11 mouse cellular contexts compared by ENCODE assay signal in the genomic region with DNA sequence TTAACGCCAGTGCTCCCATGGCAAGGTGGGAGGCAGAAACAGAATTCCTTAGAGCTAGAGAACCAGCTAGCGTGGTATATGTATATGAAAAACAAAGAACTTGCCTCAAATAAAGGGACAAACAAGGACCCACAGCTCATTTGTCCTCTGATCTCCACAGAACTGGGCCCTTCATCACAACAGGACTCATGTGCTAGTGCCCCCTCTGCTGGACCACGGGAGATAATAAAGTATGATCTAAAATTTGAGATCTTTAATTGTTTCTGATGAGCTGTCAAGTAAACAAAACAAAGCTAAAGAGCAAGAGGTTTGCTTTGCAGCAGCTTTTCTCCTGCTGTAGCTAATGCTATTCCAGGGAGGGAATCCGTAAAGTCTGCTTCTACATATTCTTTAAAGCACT. TPM values are rescaled to one million over a fixed set of nuclear protein-coding genes. Genes with fewer than 3 reads are reported as not detected.
A peak's percentile ranks its signal among the peaks of the same experiment; 100 is the strongest.
DNase-seq lines count a peak whose midpoint lies in the region; ATAC-seq and TF ChIP-seq lines count a peak whose summit lies in the region.
"Had no signal": no experiment of that assay in that cellular context is flagged by ENCODE, and none has a peak within 500 bp of the region (broad histone marks: within the 10 kb centered on the region; RNA-seq: fewer than 3 reads in every experiment).

No protein-coding gene starts in this region.

- DNase-seq in cerebellum, postnatal 14 days = peak; percentile 45 to 59
- no peak for DNase-seq in cerebellum, postnatal 4 days (ENCODE audit: low spot score in 2 of 2)
- DNase-seq in left cerebral cortex, adult 2 months (ENCODE audit: extremely low spot score in 1 of 2, low spot score in 2 of 2) = peak in 1 of 2 experiments; percentile 13
- no peak for DNase-seq in left cerebral cortex, adult 11 months (ENCODE audit: low spot score)
- peak; percentile 28 for DNase-seq in MN1 (ENCODE audit: low spot score)
- DNase-seq in lung, postnatal 10 days = peak; percentile 63
- no peak for DNase-seq in gastrocnemius, postnatal 10 days
- DNase-seq: right cerebral cortex, adult 18-20 months had no signal

- no peak for ATAC-seq in erythroid progenitor cell, adult 5-6 weeks (replicated peaks; ENCODE audit: low FRiP score, poor library complexity, severe bottlenecking)

- intact Hi-C loops in left cerebral cortex, adult 2 months (cut with DNase I) = loop anchor here (5.0 kb wide), 1 partner anchor 73 kb away; the partner anchor contains the start of gene Slc6a4

- TF ChIP-seq CTCF in left cerebral cortex, adult 2 months (IDR thresholded peaks at IDR 0.05) = peak; percentile 50

- no peak overlapping the region for H3K27ac ChIP-seq in left cerebral cortex, adult 2 months
- H3K27ac ChIP-seq: embryonic facial prominence, embryonic 13.5 days; heart, embryonic 13.5 days had no signal

- H3K4me3 ChIP-seq in left cerebral cortex, adult 2 months = no peak overlapping the region
- H3K4me3 ChIP-seq: embryonic facial prominence, embryonic 13.5 days; heart, embryonic 13.5 days had no signal

RNA-seq across cellular contexts. Expression of gene Nsrp1, which starts 7.5 kb away (rescaled TPM):
- total RNA-seq in left cerebral cortex, adult 2 months (2021) = 10 to 100 TPM; 14.3 to 18.5 TPM
- total RNA-seq in erythroid progenitor cell, adult 5-6 weeks (2015; ENCODE audit: low replicate concordance) = 10.5 and 44.7 TPM in 2 replicates
- 4.1 and 13.5 TPM in 2 replicates for total RNA-seq in erythroid progenitor cell, adult 5-6 weeks (2017; ENCODE audit: low replicate concordance)
- total RNA-seq in gastrocnemius, postnatal 10 days (2021) = 10 to 100 TPM; 12.4 to 18.0 TPM

Comparison
In these comparisons a context has a peak if more than half of its experiments do, and no peak if none do; other contexts are left out.
1. DNase-seq: peak in cerebellum, postnatal 14 days (2 of 2), MN1 (single experiment) and lung, postnatal 10 days (single experiment); none in cerebellum, postnatal 4 days (0 of 2), left cerebral cortex, adult 11 months (single experiment) and gastrocnemius, postnatal 10 days (single experiment).